Mouse (Mus musculus): ENCODE measurements around the gene Auts2.

DNA sequence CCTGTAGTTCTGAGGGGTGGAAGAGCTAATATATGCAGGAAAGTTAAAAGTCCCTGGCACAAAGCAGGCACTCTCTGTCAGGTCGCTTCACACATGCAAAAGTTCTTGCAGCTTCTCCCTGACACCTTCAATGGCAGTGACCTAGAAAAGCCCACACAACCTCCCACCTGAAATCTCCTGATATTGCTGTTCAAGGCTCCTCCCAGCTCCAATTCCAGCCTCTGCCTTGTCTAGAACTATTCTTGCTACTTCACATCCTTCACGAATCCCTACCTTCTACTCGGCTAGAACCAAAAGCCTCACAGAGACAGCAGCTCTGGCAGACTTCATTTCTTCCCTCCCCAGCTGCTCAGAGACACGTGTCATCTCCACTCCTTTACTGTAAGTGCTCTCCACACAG lies 143.7 kb downstream of the Auts2 start:
- TF ChIP-seq ZC3H11A (IDR thresholded peaks at IDR 0.05; ENCODE audit: borderline replicate concordance, low read depth, low read length) (no peak), ZNF384 (IDR thresholded peaks at IDR 0.05; ENCODE audit: low read depth, low read length) (no peak), CHD2 (IDR thresholded peaks at IDR 0.05; ENCODE audit: low read depth, low read length) (no peak), HCFC1 (IDR thresholded peaks at IDR 0.05; ENCODE audit: borderline replicate concordance, insufficient read depth, low read length) (no peak)
